Mouse (Mus musculus): ENCODE measurements around the gene Ccnt2.

Ccnt2 gene

GRCm38 (mm10) chr1:127795087-127795769 lies 21.3 kb downstream of the Ccnt2 start:
- no peak for DNase-seq

- no peak for DNase-seq
These were observed 22.4 kb downstream of the Ccnt2 start for GRCm38 (mm10) chr1:127796341-127796740.

GRCm38 (mm10) chr1:127796752-127797151 lies 22.8 kb downstream of the Ccnt2 start:
- no peak for DNase-seq

GRCm38 (mm10) chr1:127802916-127803315 lies 29.0 kb downstream of the Ccnt2 start:
- DNase-seq: no peak

- no peak for DNase-seq
These were observed 34.7 kb downstream of the Ccnt2 start for GRCm38 (mm10) chr1:127808671-127809070.

- DNase-seq: no peak
These were observed 39.0 kb downstream of the Ccnt2 start for GRCm38 (mm10) chr1:127812929-127813328.

GRCm38 (mm10) chr1:127816381-127816780 lies 42.4 kb downstream of the Ccnt2 start:
- DNase-seq: no peak

- DNase-seq: no peak
These were observed 53.4 kb downstream of the Ccnt2 start for GRCm38 (mm10) chr1:127827325-127827724.

GRCm38 (mm10) chr1:127830215-127830921 lies 56.4 kb downstream of the Ccnt2 start:
- DNase-seq: no peak

- DNase-seq: no peak
These were observed 59.8 kb downstream of the Ccnt2 start for GRCm38 (mm10) chr1:127833714-127834113.

GRCm38 (mm10) chr1:127834202-127834601 lies 60.2 kb downstream of the Ccnt2 start:
- DNase-seq: no peak

- DNase-seq: no peak
These were observed 62.7 kb downstream of the Ccnt2 start for GRCm38 (mm10) chr1:127836619-127837018.

- DNase-seq: no peak
These were observed 64.6 kb downstream of the Ccnt2 start for GRCm38 (mm10) chr1:127838602-127839001.

GRCm38 (mm10) chr1:127845472-127845871 lies 71.5 kb downstream of the Ccnt2 start:
- DNase-seq: no peak

- DNase-seq: no peak
These were observed 76.2 kb downstream of the Ccnt2 start for GRCm38 (mm10) chr1:127850075-127850610.

GRCm38 (mm10) chr1:127854486-127855222 lies 80.7 kb downstream of the Ccnt2 start, which contains the start of gene Map3k19:
Gene Map3k19, minus strand, starts transcription at chr1:127855031.
- DNase-seq: peak; percentile 22

Data from right cerebral cortex, postnatal 14 days (tissue).